Mouse (Mus musculus): ENCODE results near the gene Sla2. TPM values are rescaled to one million over a fixed set of nuclear protein-coding genes. Genes with fewer than 3 reads are reported as not detected.

Sla2 gene
- polyA plus RNA-seq, 1 experiment from 2014 or later, result not detected

- no peak overlapping the region for H3K4me3 ChIP-seq
- no peaks in the 10 kb centered on the region for H3K9me3 ChIP-seq
- no peak overlapping the region for H3K9ac ChIP-seq
- H3K4me1 ChIP-seq (replicated peaks), result no peaks in the 10 kb centered on the region
- H3K27me3 ChIP-seq, result no peaks in the 10 kb centered on the region
- ATAC-seq (ENCODE audit: low read depth), result no peak
- no peak overlapping the region for H3K27ac ChIP-seq (replicated peaks)
- no peak overlapping the region for H3K4me2 ChIP-seq
- peaks cover 27% of the 10 kb centered on the region for H3K36me3 ChIP-seq
- WGBS, result 67% methylated on average over 9 of the region's 9 CpGs
These were observed 9.3 kb downstream of the Sla2 start for GRCm38 (mm10) chr2:156877726-156878125.

DNA sequence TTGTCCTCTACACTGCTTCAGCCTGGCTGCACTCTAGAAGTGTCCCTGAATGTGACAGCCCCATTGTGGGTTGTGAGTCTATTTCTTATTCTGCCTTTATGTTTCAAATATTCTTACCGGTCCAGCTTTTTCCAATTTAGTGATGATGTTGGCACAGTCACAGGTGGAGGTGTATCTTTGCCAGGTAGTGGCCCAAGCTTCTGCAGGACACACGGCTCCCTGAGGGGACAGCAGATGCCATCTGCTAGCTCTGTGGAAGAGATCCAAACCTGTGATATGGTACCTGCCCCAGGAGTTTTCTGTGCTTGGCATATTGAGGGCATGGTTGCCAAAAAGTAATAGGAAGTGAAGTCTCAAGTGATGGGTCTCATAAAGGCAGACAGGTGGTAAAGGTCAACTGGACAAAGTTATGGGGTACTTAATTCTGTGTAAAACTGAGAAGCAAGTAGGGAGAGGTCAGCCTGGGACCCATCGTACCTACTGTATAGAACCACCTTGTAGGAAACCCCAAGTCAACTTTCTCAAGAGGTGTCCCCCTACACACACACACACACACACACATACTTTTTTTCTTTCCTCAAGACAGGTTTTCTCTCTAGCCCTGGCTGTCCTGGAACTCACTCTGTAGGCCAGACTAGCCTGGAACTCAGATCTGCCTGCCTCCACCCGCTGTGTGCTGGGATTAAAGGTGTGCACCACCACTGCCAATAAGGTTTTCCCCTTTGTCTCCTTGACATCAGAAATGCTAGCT, 12.1 kb downstream of the Sla2 start:
- Histone ChIP-seq H3K4me2 (no peak overlapping the region), H3K9ac (no peak overlapping the region), H3K27me3 (no peaks in the 10 kb centered on the region), H3K9me3 (no peaks in the 10 kb centered on the region), H3K4me1 (replicated peaks) (peaks cover 9% of the 10 kb centered on the region; the same call in 1 of the 2 replicates), H3K36me3 (peaks cover 54% of the 10 kb centered on the region), H3K27ac (replicated peaks) (no peak overlapping the region), H3K4me3 (no peak overlapping the region)
- no peak for ATAC-seq (ENCODE audit: low read depth)
- 96% methylated on average over 4 of the region's 4 CpGs for WGBS

DNA sequence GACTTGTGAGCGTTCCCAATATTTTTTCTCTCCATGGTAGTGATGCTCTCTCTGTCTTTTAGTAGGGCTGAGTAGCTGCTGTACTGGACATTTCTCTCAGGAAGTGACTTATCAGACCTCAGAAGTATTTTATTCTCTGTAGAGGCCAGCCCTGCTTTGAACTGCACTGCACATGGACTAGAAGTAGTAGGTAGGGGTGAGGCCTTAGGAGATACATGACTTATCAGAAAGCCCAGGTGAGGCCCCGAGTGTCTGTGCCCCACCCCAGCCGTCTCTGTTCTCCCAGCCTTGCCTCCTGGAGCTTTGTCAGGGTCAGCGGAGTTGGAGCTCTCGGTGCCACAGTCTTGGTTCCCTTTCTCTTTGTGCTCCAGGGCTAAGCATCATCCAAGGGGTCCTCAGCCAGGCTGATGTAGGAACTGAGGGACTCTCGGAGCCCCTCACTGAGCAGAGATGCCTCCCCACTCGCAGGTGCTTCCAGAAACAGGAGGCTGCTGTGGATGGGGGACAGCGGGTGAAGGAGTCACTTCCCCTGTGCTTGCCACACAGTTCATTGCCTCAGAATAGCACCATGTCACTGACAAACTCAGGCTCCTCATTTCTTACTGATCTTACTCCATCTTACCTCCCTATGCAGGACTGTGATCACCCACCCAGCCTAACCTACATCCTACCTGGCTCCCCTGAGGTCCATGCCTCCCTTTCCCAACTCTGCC, 12.8 kb downstream of the Sla2 start:
- peaks cover 13% of the 10 kb centered on the region; the same call in 1 of the 2 replicates for H3K4me1 ChIP-seq (replicated peaks)
- H3K9me3 ChIP-seq, result no peaks in the 10 kb centered on the region
- ATAC-seq (ENCODE audit: low read depth), result no peak
- no peak overlapping the region for H3K27ac ChIP-seq (replicated peaks)
- no peaks in the 10 kb centered on the region for H3K27me3 ChIP-seq
- 94% methylated on average over 8 of the region's 8 CpGs for WGBS
- no peak overlapping the region for H3K9ac ChIP-seq
- no peak overlapping the region for H3K4me3 ChIP-seq
- H3K36me3 ChIP-seq, result peaks cover 60% of the 10 kb centered on the region
- no peak overlapping the region for H3K4me2 ChIP-seq

DNA sequence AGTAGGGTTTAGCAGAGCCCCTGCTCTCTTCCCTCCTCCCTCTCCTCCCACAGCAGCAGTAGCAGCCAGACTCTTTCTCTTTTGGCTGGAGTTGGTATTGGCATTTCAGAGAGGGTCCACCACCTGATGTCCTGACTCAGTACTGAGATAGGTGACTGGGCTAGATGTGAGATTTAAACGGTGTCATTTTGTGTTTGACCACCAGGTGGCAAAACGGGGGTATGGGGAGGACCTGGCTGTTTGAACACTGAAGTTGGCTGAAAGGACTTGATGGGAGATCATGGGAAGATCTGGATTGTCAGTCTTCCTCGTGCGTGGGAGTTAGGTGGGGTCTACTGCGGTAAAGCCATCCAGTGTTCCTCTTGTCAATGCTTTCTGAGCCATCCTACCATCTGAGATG, 13.4 kb downstream of the Sla2 start:
- peak; percentile 47; the same call in 1 of the 2 replicates for ATAC-seq (ENCODE audit: low read depth)
- H3K9ac ChIP-seq, result no peak overlapping the region
- no peak overlapping the region for H3K4me2 ChIP-seq
- H3K4me1 ChIP-seq (replicated peaks), result peaks cover 14% of the 10 kb centered on the region; the same call in 1 of the 2 replicates
- no peak overlapping the region for H3K27ac ChIP-seq (replicated peaks)
- 34% methylated on average over 5 of the region's 5 CpGs for WGBS
- H3K27me3 ChIP-seq, result no peaks in the 10 kb centered on the region
- no peak overlapping the region for H3K4me3 ChIP-seq
- peaks cover 66% of the 10 kb centered on the region for H3K36me3 ChIP-seq
- H3K9me3 ChIP-seq, result no peaks in the 10 kb centered on the region

DNA sequence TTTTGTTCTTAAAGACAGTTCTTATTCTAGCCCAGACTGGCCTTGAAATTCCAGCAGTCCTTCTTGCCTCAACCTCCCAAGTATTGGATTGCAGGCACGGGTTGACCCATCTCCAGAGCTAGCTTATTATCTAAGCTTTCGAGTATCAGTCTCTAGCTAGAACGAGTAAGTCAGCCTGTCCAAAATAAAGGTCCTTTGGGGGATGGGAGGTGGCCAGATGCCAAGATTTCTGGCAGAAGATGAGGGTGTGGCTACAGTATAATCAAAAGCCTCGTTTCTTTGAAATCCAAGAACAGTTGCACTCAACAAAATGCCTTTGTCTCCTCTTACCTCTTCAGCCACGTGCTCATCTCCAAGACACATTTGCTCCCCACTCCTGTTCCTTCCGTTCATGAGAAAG, 16.5 kb downstream of the Sla2 start:
- H3K4me3 ChIP-seq, result no peak overlapping the region
- H3K9me3 ChIP-seq, result no peaks in the 10 kb centered on the region
- H3K4me1 ChIP-seq (replicated peaks), result peaks cover 21% of the 10 kb centered on the region
- H3K9ac ChIP-seq, result no peak overlapping the region
- no peak for ATAC-seq (ENCODE audit: low read depth)
- H3K27ac ChIP-seq (replicated peaks), result no peak overlapping the region
- H3K27me3 ChIP-seq, result no peaks in the 10 kb centered on the region
- no peak overlapping the region for H3K4me2 ChIP-seq
- WGBS, result 56% methylated on average over 6 of the region's 6 CpGs
- peaks cover 96% of the 10 kb centered on the region for H3K36me3 ChIP-seq

- Histone ChIP-seq H3K27ac (replicated peaks) (no peak overlapping the region), H3K9me3 (no peaks in the 10 kb centered on the region), H3K9ac (no peak overlapping the region), H3K4me2 (no peak overlapping the region), H3K27me3 (no peaks in the 10 kb centered on the region), H3K4me3 (no peak overlapping the region), H3K36me3 (peaks cover 92% of the 10 kb centered on the region), H3K4me1 (replicated peaks) (peaks cover 29% of the 10 kb centered on the region)
- ATAC-seq (ENCODE audit: low read depth), result no peak
- 91% methylated on average over 7 of the region's 7 CpGs for WGBS
These were observed 17.4 kb downstream of the Sla2 start for GRCm38 (mm10) chr2:156869554-156869953.

- ATAC-seq (ENCODE audit: low read depth), result no peak
- peaks cover 86% of the 10 kb centered on the region for H3K36me3 ChIP-seq
These were observed 18.0 kb downstream of the Sla2 start for GRCm38 (mm10) chr2:156868994-156869393.

DNA sequence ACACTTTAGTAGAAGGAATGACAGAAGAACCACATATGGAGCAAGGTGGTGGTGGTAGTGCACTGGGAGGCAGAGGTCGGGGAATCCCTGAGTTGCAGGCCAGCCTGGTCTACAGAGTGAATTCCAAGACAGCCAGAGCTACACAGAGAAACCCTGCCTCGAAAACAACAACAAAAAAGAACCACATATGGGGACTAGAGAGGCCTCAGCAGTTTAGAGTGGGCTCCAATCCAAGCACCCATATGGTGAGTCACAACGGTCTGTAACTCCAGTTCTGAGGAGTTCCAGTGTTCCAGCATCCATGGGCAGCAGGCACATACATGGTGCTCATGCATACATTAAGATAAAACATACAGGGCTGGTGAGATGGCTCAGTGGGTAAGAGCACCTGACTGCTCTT, 22.5 kb downstream of the Sla2 start:
- Histone ChIP-seq H3K9ac (peak overlapping the region; percentile 98; the same call in 1 of the 2 replicates), H3K36me3 (peaks cover 48% of the 10 kb centered on the region), H3K9me3 (no peaks in the 10 kb centered on the region), H3K4me1 (replicated peaks) (peaks cover 50% of the 10 kb centered on the region), H3K27me3 (no peaks in the 10 kb centered on the region), H3K4me3 (peak overlapping the region; percentile 99; the same call in 1 of the 2 replicates), H3K4me2 (peak overlapping the region; percentile 97), H3K27ac (replicated peaks) (no peak overlapping the region)
- no peak for ATAC-seq (ENCODE audit: low read depth)
- WGBS, result 76% methylated on average over 3 of the region's 3 CpGs

More at GRCm38 (mm10) chr2:156868994-156869393, 18.0 kb downstream of the Sla2 start:
- no peak overlapping the region for H3K4me2 ChIP-seq
- H3K27ac ChIP-seq (replicated peaks), result no peak overlapping the region
- H3K9me3 ChIP-seq, result no peaks in the 10 kb centered on the region
- H3K4me3 ChIP-seq, result no peak overlapping the region
- WGBS, result 89% methylated on average over 8 of the region's 8 CpGs
- H3K4me1 ChIP-seq (replicated peaks), result peaks cover 34% of the 10 kb centered on the region
- H3K27me3 ChIP-seq, result no peaks in the 10 kb centered on the region
- no peak overlapping the region for H3K9ac ChIP-seq

DNA sequence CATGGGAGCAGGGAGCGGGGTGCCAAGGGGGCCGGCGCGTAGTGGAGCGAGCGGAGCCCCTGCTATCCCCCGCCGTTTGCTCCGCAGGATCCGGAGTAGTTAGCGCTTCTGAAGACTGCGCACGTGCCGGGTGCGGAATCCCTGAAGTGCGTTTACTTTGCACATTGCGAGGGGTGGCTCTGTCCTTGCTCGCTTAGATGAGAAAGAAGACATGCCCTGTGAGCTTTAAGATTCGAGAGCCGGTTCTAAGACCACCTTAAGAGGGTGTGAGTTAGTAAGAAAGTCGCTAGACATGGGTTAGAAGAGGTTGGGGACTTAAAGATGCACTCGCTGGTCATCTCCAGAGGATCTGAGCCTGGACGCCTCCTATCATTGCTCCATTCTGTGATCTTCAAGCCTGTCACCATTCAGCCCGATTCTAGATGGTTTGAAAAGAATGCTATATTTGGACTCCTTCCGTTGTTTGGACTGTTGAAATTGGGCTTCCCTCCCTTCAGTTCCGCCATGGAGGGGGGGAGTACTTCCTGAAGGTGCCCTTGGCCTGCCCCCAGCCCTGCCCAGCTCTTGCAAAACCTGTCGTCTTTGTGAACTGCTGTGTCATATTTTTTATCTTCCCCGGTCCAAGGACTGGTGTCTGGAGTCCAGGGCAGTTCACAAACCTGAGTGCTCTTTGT, 23.4 kb downstream of the Sla2 start:
- Histone ChIP-seq H3K4me3 (peak overlapping the region; percentile 99), H3K36me3 (peaks cover 40% of the 10 kb centered on the region), H3K4me2 (peak overlapping the region; percentile 97), H3K27me3 (no peaks in the 10 kb centered on the region), H3K4me1 (replicated peaks) (peaks cover 48% of the 10 kb centered on the region), H3K27ac (replicated peaks) (peak overlapping the region; percentile 91), H3K9ac (peak overlapping the region; percentile 98), H3K9me3 (no peaks in the 10 kb centered on the region)
- ATAC-seq (ENCODE audit: low read depth), result peak; percentile 46; the same call in 1 of the 2 replicates
- WGBS, result 5% methylated on average over 28 of the region's 28 CpGs

DNA sequence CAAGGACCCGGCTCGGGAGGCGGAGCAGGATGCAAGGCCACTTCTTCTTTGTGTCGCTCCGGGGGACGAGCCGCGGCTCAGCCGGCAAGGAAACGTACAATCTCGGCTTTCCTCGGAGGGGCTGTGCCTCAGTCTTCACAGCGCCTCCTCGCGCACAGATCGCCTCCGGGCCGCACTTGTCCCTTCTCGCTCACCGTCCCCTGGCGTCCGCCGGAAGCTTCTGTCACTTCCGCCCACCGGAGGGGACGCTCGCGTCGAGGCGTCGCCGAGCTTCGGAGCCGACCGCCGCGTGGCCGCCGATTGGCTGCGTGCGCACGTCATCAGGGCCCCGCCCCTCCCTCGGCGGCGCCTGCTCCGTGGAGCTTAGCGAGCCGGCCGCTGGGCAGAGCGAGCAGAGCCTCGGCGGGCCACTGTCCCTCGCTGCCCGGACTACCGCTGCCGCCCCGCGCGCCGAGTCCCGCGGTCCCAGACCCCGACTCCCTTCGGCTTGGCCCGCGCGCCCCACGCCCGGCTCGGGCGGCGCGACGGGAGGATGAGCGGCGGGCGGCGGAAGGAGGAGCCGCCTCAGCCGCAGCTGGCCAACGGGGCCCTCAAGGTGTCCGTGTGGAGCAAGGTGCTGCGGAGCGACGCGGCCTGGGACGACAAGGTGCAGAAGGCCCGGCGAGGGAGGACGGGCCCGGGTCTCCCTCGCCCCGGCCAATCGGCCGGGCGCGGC, 24.1 kb downstream of the Sla2 start, which contains the start of gene Rab5if:
Gene Rab5if (plus strand): TSS at position 357 of the 715 bp plus-strand sequence.
- Histone ChIP-seq H3K9ac (peak within 1 kb of the TSS; percentile 98), H3K36me3 (peaks cover 33% of the 10 kb centered on the region), H3K27me3 (no peaks in the 10 kb centered on the region), H3K4me1 (replicated peaks) (peaks cover 48% of the 10 kb centered on the region), H3K9me3 (no peaks in the 10 kb centered on the region), H3K4me2 (peak within 1 kb of the TSS; percentile 97), H3K27ac (replicated peaks) (peak within 1 kb of the TSS; percentile 96), H3K4me3 (peak within 1 kb of the TSS; percentile 99)
- peak; percentile 95 for ATAC-seq (ENCODE audit: low read depth)
- under 1% methylated on average over 97 of the region's 98 CpGs for WGBS

DNA sequence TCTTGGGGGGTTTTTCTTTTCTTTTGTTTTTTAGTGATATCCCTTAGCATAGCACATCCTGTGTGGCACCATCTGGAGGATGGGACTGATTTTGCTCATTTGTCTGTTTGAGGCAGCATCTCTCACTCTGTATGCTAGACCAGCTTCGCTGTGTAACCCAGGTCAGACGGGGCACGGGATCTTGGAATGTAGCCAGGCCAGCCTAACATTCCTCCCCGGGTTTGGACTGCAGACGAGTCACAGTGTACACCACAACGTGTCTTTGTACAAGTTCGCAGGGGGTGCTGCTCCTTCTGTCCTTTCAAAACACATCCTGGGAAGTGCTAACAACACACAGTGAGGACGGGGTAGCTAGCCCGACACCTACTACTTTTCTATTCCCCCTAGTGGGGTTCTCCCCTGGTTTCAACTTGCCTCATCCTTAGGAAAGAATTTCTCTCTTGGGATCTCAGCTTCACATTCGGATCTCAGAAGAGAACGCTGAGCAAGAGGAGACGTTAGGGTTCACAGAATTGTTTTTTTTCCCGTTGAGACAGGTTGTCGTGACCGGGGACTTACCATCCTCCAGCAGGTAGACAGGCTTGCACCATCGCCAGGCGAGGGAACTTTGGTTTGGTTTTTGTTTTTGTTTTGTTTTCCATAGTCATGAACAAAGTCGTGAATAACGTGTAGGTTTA, 24.8 kb downstream of the Sla2 start:
- H3K36me3 ChIP-seq, result peaks cover 28% of the 10 kb centered on the region
- ATAC-seq (ENCODE audit: low read depth), result peak; percentile 28
- H3K4me1 ChIP-seq (replicated peaks), result peaks cover 48% of the 10 kb centered on the region
- H3K4me2 ChIP-seq, result peak overlapping the region; percentile 72
- 0% methylated on average over 19 of the region's 19 CpGs for WGBS
- no peaks in the 10 kb centered on the region for H3K9me3 ChIP-seq
- H3K9ac ChIP-seq, result peak overlapping the region; percentile 80
- H3K27ac ChIP-seq (replicated peaks), result peak overlapping the region; percentile 96
- H3K27me3 ChIP-seq, result no peaks in the 10 kb centered on the region
- peak overlapping the region; percentile 99 for H3K4me3 ChIP-seq
